Mouse (Mus musculus) hindbrain, postnatal 0 days (tissue): ENCODE measurements around the gene Ccdc106. TPM values are rescaled to one million over a fixed set of nuclear protein-coding genes. Genes with fewer than 3 reads are reported as not detected.
"Not testable (repeated sequence)": the region's sequence is repeated elsewhere in the genome, so short reads cannot be mapped to it uniquely, and the experiment has no call there.

ENCODE experiments used
- ATAC-seq: fragments of 200-750 bp; cut with Nextera tagmentation; 2 replicates; pipeline ENCODE4 v1.8.0; 2017; ENCODE audit warnings: mild to moderate bottlenecking, moderate TSS enrichment, moderate library complexity
- DNase-seq: peaks from one replicate; pipeline ENCODE4 v3.0.0-alpha.2; 2015; ENCODE audit warnings: low spot score
- H3K27ac ChIP-seq: fragments of 300-500 bp; sonication (generic); 2 replicates; pipeline ENCODE4 v1.5.1; 2014; ENCODE audit warnings: mild to moderate bottlenecking
- H3K27me3 ChIP-seq: fragments of 300-500 bp; sonication (generic); 2 replicates; pipeline ENCODE4 v1.6.1; 2014; ENCODE audit warnings: low read length, mixed read lengths; ENCODE audit not compliant: insufficient read depth
- H3K36me3 ChIP-seq: fragments of 300-500 bp; sonication (generic); 2 replicates; pipeline ENCODE4 v1.6.1; 2014; ENCODE audit warnings: low read length, mixed read lengths; ENCODE audit not compliant: insufficient read depth
- H3K4me1 ChIP-seq: fragments of 300-500 bp; sonication (generic); 2 replicates; pipeline ENCODE4 v1.6.1; 2014; ENCODE audit warnings: antibody characterized with exemption, low read length, mixed read lengths; ENCODE audit not compliant: insufficient read depth
- H3K4me2 ChIP-seq: fragments of 300-500 bp; sonication (generic); 2 replicates; pipeline ENCODE4 v1.6.1; 2014; ENCODE audit warnings: low read depth, mild to moderate bottlenecking, low read length, moderate library complexity, mixed read lengths
- H3K4me3 ChIP-seq: fragments of 300-500 bp; sonication (generic); 2 replicates; pipeline ENCODE4 v1.5.1; 2014; ENCODE audit warnings: low read length
- H3K9ac ChIP-seq: fragments of 300-500 bp; sonication (generic); replicated peaks from 2 replicates; pipeline ENCODE4 v1.6.1; 2014; ENCODE audit warnings: mild to moderate bottlenecking, low read length, moderate library complexity, mixed read lengths
- H3K9me3 ChIP-seq: fragments of 300-500 bp; sonication (generic); 2 replicates; pipeline ENCODE4 v1.6.1; 2016; ENCODE audit warnings: low read length, mixed read lengths
- CTCF ChIP-seq: IDR thresholded peaks from 2 replicates; pipeline ENCODE4 v1.5.1; 2016; ENCODE audit warnings: antibody characterized with exemption, control low read depth, low read depth
- WGBS: fragments of 180-500 bp; shearing (Covaris S2); extraction: QIAGEN DNeasy Blood & Tissue Kit; methylation state at CpG from one replicate; pipeline ENCODE4 v1.1.7; 2014; 5-methylcytosine and 5-hydroxymethylcytosine counted together
- polyA plus RNA-seq: library from polyadenylated mRNA; unstranded; fragments of >200 nt; fragmentation: Nextera tagmentation; extraction: Ambion mirVana; gene quantifications from 2 replicates; pipeline ENCODE4 v1.2.1, GENCODE M21; 2015
- total RNA-seq: library from RNA; depleted of rRNA; stranded (reverse); fragments of >200 nt; gene quantifications from 2 replicates; pipeline ENCODE4 v1.2.3, GENCODE M21; 2014

Gene Ccdc106
- total and polyA plus RNA-seq, 2 experiments from 2014 or later = 61.6 to 76.5 TPM

- H3K9ac ChIP-seq = no peak overlapping the region
- DNase-seq (no peak), ATAC-seq (no peak)
- no peak overlapping the region for H3K27ac ChIP-seq
- no peaks in the 10 kb centered on the region for H3K27me3 ChIP-seq
- peaks cover 10% of the 10 kb centered on the region; the same call in 1 of the 2 replicates for H3K4me1 ChIP-seq
- H3K9me3 ChIP-seq = no peaks in the 10 kb centered on the region
- no peak for TF ChIP-seq CTCF
- no peaks in the 10 kb centered on the region for H3K36me3 ChIP-seq
- 68% methylated on average over 2 of the region's 2 CpGs for WGBS
- H3K4me2 ChIP-seq = no peak overlapping the region
- no peak overlapping the region for H3K4me3 ChIP-seq
Measured at GRCm38 (mm10) chr7:4999876-5000275, 20.5 kb upstream of the Ccdc106 start.

- WGBS = 61% methylated on average over 8 of the region's 8 CpGs
- not testable (repeated sequence) for H3K27ac ChIP-seq, H3K4me2 ChIP-seq, H3K27me3 ChIP-seq, H3K4me1 ChIP-seq, H3K4me3 ChIP-seq, ATAC-seq, H3K36me3 ChIP-seq, H3K9me3 ChIP-seq, H3K9ac ChIP-seq, DNase-seq
Measured at GRCm38 (mm10) chr7:5002876-5003275, 17.5 kb upstream of the Ccdc106 start.

GRCm38 (mm10) chr7:5008229-5008628 lies 12.1 kb upstream of the Ccdc106 start:
- ATAC-seq = no peak

GRCm38 (mm10) chr7:5012681-5013513 lies 7.5 kb upstream of the Ccdc106 start:
- TF ChIP-seq CTCF = no peak
- Histone ChIP-seq H3K4me3 (no peak overlapping the region), H3K27me3 (no peaks in the 10 kb centered on the region), H3K27ac (no peak overlapping the region), H3K4me1 (no peaks in the 10 kb centered on the region), H3K4me2 (no peak overlapping the region), H3K36me3 (peaks cover 37% of the 10 kb centered on the region), H3K9ac (no peak overlapping the region), H3K9me3 (no peaks in the 10 kb centered on the region)
- ATAC-seq (no peak), DNase-seq (no peak)
- 91% methylated on average over 27 of the region's 27 CpGs for WGBS

More at GRCm38 (mm10) chr7:5008229-5008628, 12.1 kb upstream of the Ccdc106 start:
- TF ChIP-seq CTCF = no peak; the same call in 1 of the 2 replicates
- Histone ChIP-seq H3K4me2 (no peak overlapping the region), H3K27ac (no peak overlapping the region), H3K9ac (no peak overlapping the region), H3K4me1 (no peaks in the 10 kb centered on the region), H3K4me3 (no peak overlapping the region), H3K36me3 (peaks cover 45% of the 10 kb centered on the region), H3K9me3 (no peaks in the 10 kb centered on the region), H3K27me3 (no peaks in the 10 kb centered on the region)
- no peak for DNase-seq
- WGBS = 96% methylated on average over 26 of the region's 26 CpGs

GRCm38 (mm10) chr7:5014251-5015117 lies 5.9 kb upstream of the Ccdc106 start, which contains the start of the genes Zfp524 and Fiz1:
TSS of gene Zfp524 (plus strand) at chr7:5014415.
TSS of gene Fiz1 (minus strand) at chr7:5014697.
- DNase-seq = peak; percentile 98
- under 1% methylated on average over 42 of the region's 42 CpGs for WGBS
- H3K4me1 ChIP-seq = no peaks in the 10 kb centered on the region
- H3K4me3 ChIP-seq = peak within 1 kb of the TSS; percentile 65
- no peak for TF ChIP-seq CTCF
- H3K4me2 ChIP-seq = peak within 1 kb of the TSS; percentile 66
- H3K27ac ChIP-seq = peak within 1 kb of the TSS; percentile 98
- H3K9ac ChIP-seq = peak within 1 kb of the TSS; percentile 73
- H3K36me3 ChIP-seq = peaks cover 21% of the 10 kb centered on the region
- peak; percentile 84 for ATAC-seq
- H3K9me3 ChIP-seq = no peaks in the 10 kb centered on the region
- H3K27me3 ChIP-seq = no peaks in the 10 kb centered on the region

GRCm38 (mm10) chr7:5015118-5016001 lies 5.0 kb upstream of the Ccdc106 start, which contains the start of gene Gm44973:
TSS of gene Gm44973 (plus strand) at chr7:5015496.
- H3K9ac ChIP-seq = peak within 1 kb of the TSS; percentile 73
- no peak for TF ChIP-seq CTCF
- H3K4me2 ChIP-seq = peak within 1 kb of the TSS; percentile 66
- DNase-seq (peak; percentile 96), ATAC-seq (peak; percentile 83)
- H3K9me3 ChIP-seq = no peaks in the 10 kb centered on the region
- H3K4me3 ChIP-seq = peak within 1 kb of the TSS; percentile 65
- H3K4me1 ChIP-seq = no peaks in the 10 kb centered on the region
- H3K36me3 ChIP-seq = peaks cover 14% of the 10 kb centered on the region
- WGBS = under 1% methylated on average over 57 of the region's 76 CpGs
- H3K27ac ChIP-seq = peak within 1 kb of the TSS; percentile 98
- no peaks in the 10 kb centered on the region for H3K27me3 ChIP-seq
